Mouse (Mus musculus) cerebellum, postnatal 14 days (tissue): ENCODE data around the gene Abi2.
"Not testable (repeated sequence)": the region's sequence is repeated elsewhere in the genome, so short reads cannot be mapped to it uniquely, and the experiment has no call there.

Source experiments
- DNase-seq, 2 experiments: peaks; one replicate each; pipeline ENCODE4 v3.0.0; 2021; ENCODE audit warnings: mixed read lengths in 2 of 2

The Abi2 gene

GRCm38 (mm10) chr1:60409168-60409828 is at the start of gene Abi2:
Abi2 (plus strand) TSS chr1:60409619.
- DNase-seq, result peak; percentile 98 to 99

- no peak for DNase-seq
These were observed 47.8 kb upstream of the Abi2 start for GRCm38 (mm10) chr1:60361626-60362025.

- DNase-seq, result no peak
These were observed 32.9 kb upstream of the Abi2 start for GRCm38 (mm10) chr1:60376556-60376955.

GRCm38 (mm10) chr1:60381910-60382309 is 27.5 kb upstream of the Abi2 start:
- DNase-seq, result no peak

GRCm38 (mm10) chr1:60404848-60405247 is 4.6 kb upstream of the Abi2 start:
- DNase-seq, result peak in 1 of 2 experiments; percentile 33

- DNase-seq, result no peak
These were observed 785 bp upstream of the Abi2 start for GRCm38 (mm10) chr1:60408501-60409167.

- peak; percentile 74 to 78 for DNase-seq
These were observed 754 bp downstream of the Abi2 start for GRCm38 (mm10) chr1:60409928-60410817.

- DNase-seq, result no peak
These were observed 7.3 kb downstream of the Abi2 start for GRCm38 (mm10) chr1:60416724-60417123.

- peak in 1 of 2 experiments; percentile 24 for DNase-seq
These were observed 14.5 kb downstream of the Abi2 start for GRCm38 (mm10) chr1:60423882-60424281.

GRCm38 (mm10) chr1:60428341-60428740 is 18.9 kb downstream of the Abi2 start:
- no peak for DNase-seq

GRCm38 (mm10) chr1:60428932-60429331 is 19.5 kb downstream of the Abi2 start:
- peak; percentile 65 to 67 for DNase-seq

- DNase-seq, result no peak
These were observed 22.1 kb downstream of the Abi2 start for GRCm38 (mm10) chr1:60431531-60431930.

GRCm38 (mm10) chr1:60432497-60432896 is 23.1 kb downstream of the Abi2 start:
- peak in 1 of 2 experiments; percentile 40 for DNase-seq

- not testable (repeated sequence) for DNase-seq
These were observed 32.0 kb downstream of the Abi2 start for GRCm38 (mm10) chr1:60441438-60441837.

- no peak for DNase-seq
These were observed 37.6 kb downstream of the Abi2 start for GRCm38 (mm10) chr1:60447067-60447466.

GRCm38 (mm10) chr1:60449896-60450295 is 40.5 kb downstream of the Abi2 start:
- DNase-seq, result peak; percentile 48 to 58

- no peak for DNase-seq
These were observed 51.2 kb downstream of the Abi2 start for GRCm38 (mm10) chr1:60460623-60461022.

GRCm38 (mm10) chr1:60469491-60469890 is 60.1 kb downstream of the Abi2 start:
- DNase-seq, result no peak

GRCm38 (mm10) chr1:60470541-60470940 is 61.1 kb downstream of the Abi2 start:
- no peak for DNase-seq

GRCm38 (mm10) chr1:60481561-60481960 is 72.1 kb downstream of the Abi2 start:
- DNase-seq, result peak in 1 of 2 experiments; percentile 50

- DNase-seq, result no peak
These were observed 73.5 kb downstream of the Abi2 start for GRCm38 (mm10) chr1:60482881-60483280.

- DNase-seq, result no peak
These were observed 76.2 kb downstream of the Abi2 start for GRCm38 (mm10) chr1:60485649-60486048.

GRCm38 (mm10) chr1:60488635-60489034 is 79.2 kb downstream of the Abi2 start:
- DNase-seq, result no peak
